Mouse (Mus musculus) testis, adult 2 months (tissue): ENCODE results near the gene Sycp1. TPM values are rescaled to one million over a fixed set of nuclear protein-coding genes. Genes with fewer than 3 reads are reported as not detected.

Experiments
- H3K27ac ChIP-seq: fragments of 200-500 bp; 2 replicates; pipeline ENCODE4 v1.5.1; 2012; ENCODE audit warnings: low read depth, low read length; ENCODE audit not compliant: control insufficient read depth, insufficient read depth
- H3K27me3 ChIP-seq: fragments of 200-500 bp; 2 replicates; pipeline ENCODE4 v1.6.1; 2012; ENCODE audit warnings: mild to moderate bottlenecking, low read length, moderate library complexity; ENCODE audit not compliant: control insufficient read depth, insufficient read depth
- H3K36me3 ChIP-seq: fragments of 200-500 bp; 2 replicates; pipeline ENCODE4 v1.6.1; 2012; ENCODE audit warnings: mild to moderate bottlenecking, low read length; ENCODE audit not compliant: control insufficient read depth, insufficient read depth
- H3K4me1 ChIP-seq: fragments of 200-500 bp; 2 replicates; pipeline ENCODE4 v1.6.1; 2012; ENCODE audit warnings: low read length; ENCODE audit not compliant: control insufficient read depth, insufficient read depth
- H3K4me3 ChIP-seq: fragments of 200-500 bp; 2 replicates; pipeline ENCODE4 v1.5.1; 2012; ENCODE audit warnings: low read depth, mild to moderate bottlenecking, low read length, moderate library complexity, mixed read lengths; ENCODE audit not compliant: control insufficient read depth
- CTCF ChIP-seq: fragments of 200-500 bp; IDR thresholded peaks from 2 replicates; pipeline ENCODE4 v1.5.1; 2012; ENCODE audit warnings: low read depth, mild to moderate bottlenecking, inconsistent platforms, low read length, moderate library complexity; ENCODE audit not compliant: control insufficient read depth, insufficient read depth, insufficient replicate concordance
- POLR2A ChIP-seq: fragments of 200-500 bp; IDR thresholded peaks from 2 replicates; pipeline ENCODE4 v1.6.1; 2012; ENCODE audit warnings: low read depth, mild to moderate bottlenecking, inconsistent platforms, low read length, moderate library complexity; ENCODE audit not compliant: control insufficient read depth
- polyA plus RNA-seq: library from polyadenylated mRNA; depleted of rRNA; stranded (reverse); fragments of >200 nt; gene quantifications from 2 replicates; pipeline ENCODE4 v1.2.3, GENCODE M21; 2012

Sycp1 gene
- polyA plus RNA-seq, 1 experiment: 33.5 TPM

GRCm38 (mm10) chr3:102955596-102955995 is 19.7 kb upstream of the Sycp1 start:
- no peaks in the 10 kb centered on the region for H3K36me3 ChIP-seq
- no peak for TF ChIP-seq POLR2A
- TF ChIP-seq CTCF: no peak
- H3K27me3 ChIP-seq: no peaks in the 10 kb centered on the region
- peaks cover 2% of the 10 kb centered on the region; the same call in 1 of the 2 replicates for H3K4me1 ChIP-seq
- no peak overlapping the region for H3K27ac ChIP-seq
- H3K4me3 ChIP-seq: no peak overlapping the region

GRCm38 (mm10) chr3:102955143-102955542 is 19.2 kb upstream of the Sycp1 start:
- Histone ChIP-seq H3K4me1 (peaks cover 2% of the 10 kb centered on the region; the same call in 1 of the 2 replicates), H3K27me3 (no peaks in the 10 kb centered on the region), H3K4me3 (no peak overlapping the region), H3K27ac (no peak overlapping the region), H3K36me3 (no peaks in the 10 kb centered on the region)
- TF ChIP-seq POLR2A (no peak), CTCF (no peak)

GRCm38 (mm10) chr3:102954476-102954875 is 18.6 kb upstream of the Sycp1 start:
- Histone ChIP-seq H3K36me3 (no peaks in the 10 kb centered on the region), H3K4me1 (peaks cover 2% of the 10 kb centered on the region; the same call in 1 of the 2 replicates), H3K27ac (no peak overlapping the region), H3K27me3 (no peaks in the 10 kb centered on the region), H3K4me3 (no peak overlapping the region)
- no peak for TF ChIP-seq POLR2A
- no peak for TF ChIP-seq CTCF

- Histone ChIP-seq H3K27ac (no peak overlapping the region), H3K36me3 (no peaks in the 10 kb centered on the region), H3K4me1 (no peaks in the 10 kb centered on the region), H3K27me3 (no peaks in the 10 kb centered on the region), H3K4me3 (no peak overlapping the region)
- TF ChIP-seq POLR2A (no peak), CTCF (no peak)
Observed at GRCm38 (mm10) chr3:102946861-102947260, 11.0 kb upstream of the Sycp1 start.

- no peak overlapping the region for H3K27ac ChIP-seq
- H3K36me3 ChIP-seq: no peaks in the 10 kb centered on the region
- H3K4me1 ChIP-seq: no peaks in the 10 kb centered on the region
- TF ChIP-seq CTCF: no peak
- TF ChIP-seq POLR2A: no peak
- no peaks in the 10 kb centered on the region for H3K27me3 ChIP-seq
- H3K4me3 ChIP-seq: no peak overlapping the region
Observed at GRCm38 (mm10) chr3:102946312-102946711, 10.4 kb upstream of the Sycp1 start.

GRCm38 (mm10) chr3:102938100-102938499 is 2.2 kb upstream of the Sycp1 start:
- Histone ChIP-seq H3K4me3 (no peak overlapping the region), H3K36me3 (no peaks in the 10 kb centered on the region), H3K27ac (no peak overlapping the region), H3K27me3 (no peaks in the 10 kb centered on the region), H3K4me1 (peaks cover 3% of the 10 kb centered on the region)
- TF ChIP-seq CTCF (no peak), POLR2A (no peak)

GRCm38 (mm10) chr3:102899136-102899535 is 36.8 kb downstream of the Sycp1 start:
- H3K27me3 ChIP-seq: no peaks in the 10 kb centered on the region
- no peak for TF ChIP-seq POLR2A
- no peak for TF ChIP-seq CTCF
- H3K36me3 ChIP-seq: no peaks in the 10 kb centered on the region; the same call in 1 of the 2 replicates
- H3K4me1 ChIP-seq: no peaks in the 10 kb centered on the region
- no peak overlapping the region for H3K27ac ChIP-seq
- no peak overlapping the region for H3K4me3 ChIP-seq

- no peaks in the 10 kb centered on the region for H3K4me1 ChIP-seq
- TF ChIP-seq CTCF (peak; percentile 5; the same call in 1 of the 2 replicates), POLR2A (no peak)
- no peaks in the 10 kb centered on the region for H3K27me3 ChIP-seq
- no peak overlapping the region for H3K4me3 ChIP-seq
- no peak overlapping the region for H3K27ac ChIP-seq
- no peaks in the 10 kb centered on the region; the same call in 1 of the 2 replicates for H3K36me3 ChIP-seq
Observed at GRCm38 (mm10) chr3:102880529-102880928, 55.4 kb downstream of the Sycp1 start.
